Mouse (Mus musculus) heart, embryonic 13.5 days (tissue): ENCODE measurements around the gene Akt2. TPM values are rescaled to one million over a fixed set of nuclear protein-coding genes. Genes with fewer than 3 reads are reported as not detected.

Experiments used
- ATAC-seq: fragments of 200-750 bp; cut with Nextera tagmentation; 2 replicates; pipeline ENCODE4 v1.8.0; 2017; ENCODE audit warnings: moderate TSS enrichment; ENCODE audit not compliant: insufficient number of reproducible peaks, low FRiP score, low TSS enrichment; ENCODE audit errors: extremely low read depth
- H3K27ac ChIP-seq: fragments of 300-500 bp; sonication (generic); replicated peaks from 2 replicates; pipeline ENCODE4 v1.5.1; 2015; ENCODE audit warnings: moderate library complexity, mild to moderate bottlenecking, inconsistent platforms
- H3K27me3 ChIP-seq: fragments of 300-500 bp; sonication (generic); replicated peaks from 2 replicates; pipeline ENCODE4 v1.6.1; 2015; ENCODE audit warnings: mild to moderate bottlenecking, inconsistent platforms
- H3K36me3 ChIP-seq: fragments of 300-500 bp; sonication (generic); 2 replicates; pipeline ENCODE4 v1.6.1; 2015; ENCODE audit warnings: mild to moderate bottlenecking, inconsistent platforms
- H3K4me1 ChIP-seq: fragments of 300-500 bp; sonication (generic); 2 replicates; pipeline ENCODE4 v1.6.1; 2015; ENCODE audit warnings: inconsistent platforms
- H3K4me2 ChIP-seq: fragments of 300-500 bp; sonication (generic); 2 replicates; pipeline ENCODE4 v1.6.1; 2015; ENCODE audit warnings: inconsistent platforms, mild to moderate bottlenecking, moderate library complexity
- H3K4me3 ChIP-seq: fragments of 300-500 bp; sonication (generic); 2 replicates; pipeline ENCODE4 v1.5.1; 2015; ENCODE audit warnings: moderate library complexity, mild to moderate bottlenecking, inconsistent platforms
- H3K9ac ChIP-seq: fragments of 300-500 bp; sonication (generic); 2 replicates; pipeline ENCODE4 v1.6.1; 2015; ENCODE audit warnings: inconsistent platforms, mild to moderate bottlenecking, moderate library complexity
- H3K9me3 ChIP-seq: fragments of 300-500 bp; sonication (generic); 2 replicates; pipeline ENCODE4 v1.6.1; 2016; ENCODE audit warnings: inconsistent platforms
- WGBS: fragments of 180-500 bp; shearing (Covaris S2); methylation state at CpG from one replicate; pipeline ENCODE4 v1.1.7; 2015; ENCODE audit warnings: mixed read lengths; 5-methylcytosine and 5-hydroxymethylcytosine counted together
- polyA plus RNA-seq: library from polyadenylated mRNA; unstranded; fragments of >200 nt; fragmentation: Nextera tagmentation; extraction: Ambion mirVana; gene quantifications from 2 replicates; pipeline ENCODE4 v1.2.1, GENCODE M21; 2015

Gene Akt2
- polyA plus RNA-seq, 1 experiment from 2014 or later: 73.4 TPM

- Histone ChIP-seq H3K4me1 (peaks cover 6% of the 10 kb centered on the region), H3K27me3 (peaks cover 49% of the 10 kb centered on the region), H3K4me3 (no peak overlapping the region), H3K27ac (no peak overlapping the region), H3K9me3 (no peaks in the 10 kb centered on the region), H3K9ac (no peak overlapping the region), H3K36me3 (no peaks in the 10 kb centered on the region), H3K4me2 (no peak overlapping the region)
- ATAC-seq: no peak
- 79% methylated on average over 11 of the region's 11 CpGs for WGBS
These were observed 58.4 kb downstream of the Akt2 start for GRCm38 (mm10) chr7:27649723-27650122.

- H3K27ac ChIP-seq: no peak overlapping the region
- peaks cover 62% of the 10 kb centered on the region for H3K27me3 ChIP-seq
- peaks cover 8% of the 10 kb centered on the region for H3K4me1 ChIP-seq
- no peaks in the 10 kb centered on the region for H3K36me3 ChIP-seq
- H3K4me2 ChIP-seq: peak overlapping the region; percentile 35
- H3K9me3 ChIP-seq: no peaks in the 10 kb centered on the region
- 0 out of 2 replicates have a peak overlapping the region, but pooled peaks have one; percentile 13 for H3K4me3 ChIP-seq
- ATAC-seq: no peak
- H3K9ac ChIP-seq: no peak overlapping the region
- WGBS: 4% methylated on average over 10 of the region's 10 CpGs
These were observed 59.6 kb downstream of the Akt2 start for GRCm38 (mm10) chr7:27650949-27651348.

GRCm38 (mm10) chr7:27653681-27654437 is 62.5 kb downstream of the Akt2 start, which contains the start of gene Ttc9b:
Ttc9b (plus strand) TSS chr7:27653915.
- H3K4me2 ChIP-seq: peak within 1 kb of the TSS; percentile 60
- H3K36me3 ChIP-seq: peaks cover 17% of the 10 kb centered on the region
- no peak; the same call in 1 of the 2 replicates for ATAC-seq
- H3K27me3 ChIP-seq: peaks cover 91% of the 10 kb centered on the region
- H3K27ac ChIP-seq: no peak within 1 kb of the TSS
- no peak within 1 kb of the TSS for H3K9ac ChIP-seq
- WGBS: 3% methylated on average over 62 of the region's 62 CpGs
- peak within 1 kb of the TSS; percentile 34 for H3K4me3 ChIP-seq
- H3K9me3 ChIP-seq: no peaks in the 10 kb centered on the region
- H3K4me1 ChIP-seq: peaks cover 9% of the 10 kb centered on the region

GRCm38 (mm10) chr7:27654607-27655276 is 63.4 kb downstream of the Akt2 start:
- Histone ChIP-seq H3K4me3 (no peak overlapping the region), H3K4me2 (no peak overlapping the region), H3K4me1 (peaks cover 9% of the 10 kb centered on the region), H3K9ac (no peak overlapping the region), H3K27ac (no peak overlapping the region), H3K27me3 (peaks cover 97% of the 10 kb centered on the region), H3K9me3 (no peaks in the 10 kb centered on the region), H3K36me3 (peaks cover 20% of the 10 kb centered on the region)
- WGBS: 56% methylated on average over 20 of the region's 20 CpGs
- ATAC-seq: no peak

- peaks cover 9% of the 10 kb centered on the region for H3K4me1 ChIP-seq
- H3K9me3 ChIP-seq: no peaks in the 10 kb centered on the region
- no peak overlapping the region for H3K9ac ChIP-seq
- no peak overlapping the region for H3K4me2 ChIP-seq
- H3K27ac ChIP-seq: no peak overlapping the region
- H3K27me3 ChIP-seq: peaks cover 98% of the 10 kb centered on the region
- no peak overlapping the region for H3K4me3 ChIP-seq
- WGBS: 14% methylated on average over 11 of the region's 11 CpGs
- H3K36me3 ChIP-seq: peaks cover 21% of the 10 kb centered on the region
- ATAC-seq: no peak
These were observed 64.2 kb downstream of the Akt2 start for GRCm38 (mm10) chr7:27655545-27655944.

- no peak overlapping the region for H3K4me3 ChIP-seq
- no peak overlapping the region for H3K9ac ChIP-seq
- H3K27ac ChIP-seq: no peak overlapping the region
- H3K9me3 ChIP-seq: no peaks in the 10 kb centered on the region
- H3K4me1 ChIP-seq: peaks cover 9% of the 10 kb centered on the region
- peaks cover 100% of the 10 kb centered on the region for H3K27me3 ChIP-seq
- ATAC-seq: no peak
- H3K4me2 ChIP-seq: no peak overlapping the region
- peaks cover 31% of the 10 kb centered on the region for H3K36me3 ChIP-seq
- WGBS: 84% methylated on average over 13 of the region's 16 CpGs
These were observed 65.2 kb downstream of the Akt2 start for GRCm38 (mm10) chr7:27656600-27656999.

- H3K27ac ChIP-seq: no peak overlapping the region
- 15% methylated on average over 53 of the region's 53 CpGs for WGBS
- H3K9ac ChIP-seq: peak overlapping the region; percentile 28; the same call in 1 of the 2 replicates
- no peak for ATAC-seq
- H3K36me3 ChIP-seq: peaks cover 35% of the 10 kb centered on the region
- peak overlapping the region; percentile 27; the same call in 1 of the 2 replicates for H3K4me2 ChIP-seq
- H3K27me3 ChIP-seq: peaks cover 92% of the 10 kb centered on the region
- H3K4me1 ChIP-seq: peaks cover 9% of the 10 kb centered on the region
- peak overlapping the region; percentile 9; the same call in 1 of the 2 replicates for H3K4me3 ChIP-seq
- H3K9me3 ChIP-seq: no peaks in the 10 kb centered on the region
These were observed 66.6 kb downstream of the Akt2 start for GRCm38 (mm10) chr7:27657824-27658395.

GRCm38 (mm10) chr7:27658712-27659663 is 67.6 kb downstream of the Akt2 start:
- Histone ChIP-seq H3K4me3 (no peak overlapping the region), H3K9me3 (no peaks in the 10 kb centered on the region), H3K36me3 (peaks cover 38% of the 10 kb centered on the region), H3K27ac (no peak overlapping the region), H3K27me3 (peaks cover 86% of the 10 kb centered on the region), H3K4me2 (no peak overlapping the region), H3K4me1 (peaks cover 6% of the 10 kb centered on the region), H3K9ac (no peak overlapping the region)
- WGBS: 45% methylated on average over 14 of the region's 14 CpGs
- no peak for ATAC-seq

GRCm38 (mm10) chr7:27662038-27662437 is 70.7 kb downstream of the Akt2 start:
- H3K27ac ChIP-seq: no peak overlapping the region
- 74% methylated on average over 4 of the region's 4 CpGs for WGBS
- no peak overlapping the region for H3K4me2 ChIP-seq
- no peak for ATAC-seq
- H3K9ac ChIP-seq: no peak overlapping the region
- H3K36me3 ChIP-seq: peaks cover 42% of the 10 kb centered on the region
- H3K4me3 ChIP-seq: no peak overlapping the region
- no peaks in the 10 kb centered on the region for H3K9me3 ChIP-seq
- H3K27me3 ChIP-seq: peaks cover 80% of the 10 kb centered on the region
- H3K4me1 ChIP-seq: no peaks in the 10 kb centered on the region; the same call in 1 of the 2 replicates

GRCm38 (mm10) chr7:27673064-27673574 is 81.8 kb downstream of the Akt2 start:
- Histone ChIP-seq H3K9me3 (no peaks in the 10 kb centered on the region), H3K4me2 (peak overlapping the region; percentile 100), H3K4me1 (peaks cover 26% of the 10 kb centered on the region), H3K4me3 (peak overlapping the region; percentile 91), H3K27ac (no peak overlapping the region), H3K36me3 (peaks cover 11% of the 10 kb centered on the region), H3K9ac (peak overlapping the region; percentile 94), H3K27me3 (no peaks in the 10 kb centered on the region)
- ATAC-seq: no peak
- 51% methylated on average over 9 of the region's 9 CpGs for WGBS
